ENCODE assay signal across 19 mouse cellular contexts in genomic region chr12:50451761-50452160, GRCm38 (mm10).
DNase-seq lines count a peak whose midpoint lies in the region.
"Had no signal": no experiment of that assay in that cellular context is flagged by ENCODE, and none has a peak within 500 bp of the region (broad histone marks: within the 10 kb centered on the region; RNA-seq: fewer than 3 reads in every experiment).

No protein-coding gene starts in this region.

- peak; percentile 28 to 59 for DNase-seq in frontal cortex, postnatal 36 days (ENCODE audit: low spot score in 2 of 2)
- no peak for DNase-seq in frontal cortex, postnatal 14 days (ENCODE audit: low spot score in 2 of 2)
- DNase-seq in right cerebral cortex, adult 18-20 months = peak; percentile 59
- no peak for DNase-seq in right cerebral cortex, postnatal 4 days
- DNase-seq in left cerebral cortex, adult 18-20 months (ENCODE audit: low spot score in 2 of 2) = peak; percentile 31 to 37
- DNase-seq in right cerebral cortex, postnatal 36 days (ENCODE audit: low spot score in 2 of 2) = peak; percentile 11 to 36
- DNase-seq in gastrocnemius, adult 18-20 months (ENCODE audit: low spot score) = no peak
- no peak for DNase-seq in heart, adult 8-10 months (ENCODE audit: low spot score)
- DNase-seq: adrenal gland, postnatal 14 days; cerebellum, adult 11-12 months; cerebellum, postnatal 10 days; forebrain, postnatal 0 days; gastrocnemius, postnatal 14 days; kidney, adult 18-20 months; kidney, postnatal 25 days; liver, embryonic 13.5 days; lung, adult 18-20 months; lung, postnatal 10 days; thymus, postnatal 14 days had no signal

Comparison
In these comparisons a context has a peak if more than half of its experiments do, and no peak if none do; other contexts are left out.
1. DNase-seq: peak in frontal cortex, postnatal 36 days (2 of 2), right cerebral cortex, adult 18-20 months (single experiment), left cerebral cortex, adult 18-20 months (2 of 2) and right cerebral cortex, postnatal 36 days (2 of 2); none in frontal cortex, postnatal 14 days (0 of 2), right cerebral cortex, postnatal 4 days (single experiment), gastrocnemius, adult 18-20 months (single experiment) and heart, adult 8-10 months (single experiment).